Mouse (Mus musculus) midbrain, embryonic 10.5 days (tissue): ENCODE data around the gene Syk. TPM values are rescaled to one million over a fixed set of nuclear protein-coding genes. Genes with fewer than 3 reads are reported as not detected.

Experiments used
- DNase-seq: peaks from one replicate; pipeline ENCODE4 v3.0.0-alpha.2; 2017; ENCODE audit warnings: low spot score
- H3K27ac ChIP-seq: fragments of 300-500 bp; sonication (generic); replicated peaks from 2 replicates; pipeline ENCODE4 v1.5.1; 2016; ENCODE audit warnings: mild to moderate bottlenecking
- H3K27me3 ChIP-seq: fragments of 300-500 bp; sonication (generic); 2 replicates; pipeline ENCODE4 v1.6.1; 2016; ENCODE audit warnings: low read depth, mild to moderate bottlenecking; ENCODE audit not compliant: poor library complexity, severe bottlenecking
- H3K36me3 ChIP-seq: fragments of 300-500 bp; sonication (generic); 2 replicates; pipeline ENCODE4 v1.6.1; 2016; ENCODE audit warnings: mild to moderate bottlenecking, moderate library complexity
- H3K4me1 ChIP-seq: fragments of 300-500 bp; sonication (generic); 2 replicates; pipeline ENCODE4 v1.6.1; 2016
- H3K4me3 ChIP-seq: fragments of 300-500 bp; sonication (generic); 2 replicates; pipeline ENCODE4 v1.5.1; 2016; ENCODE audit warnings: mild to moderate bottlenecking, moderate library complexity
- H3K9me3 ChIP-seq: fragments of 300-500 bp; sonication (generic); replicated peaks from 2 replicates; pipeline ENCODE4 v1.6.1; 2016; ENCODE audit warnings: mild to moderate bottlenecking
- WGBS: fragments of 180-500 bp; shearing (Covaris S2); methylation state at CpG from one replicate; pipeline ENCODE4 v1.1.7; 2016; 5-methylcytosine and 5-hydroxymethylcytosine counted together
- polyA plus RNA-seq: library from polyadenylated mRNA; unstranded; fragments of >200 nt; fragmentation: Nextera tagmentation; extraction: Ambion mirVana; gene quantifications from 2 replicates; pipeline ENCODE4 v1.2.1, GENCODE M21; 2016

Gene Syk
- polyA plus RNA-seq, 1 experiment from 2014 or later, result 2.3 TPM

DNA sequence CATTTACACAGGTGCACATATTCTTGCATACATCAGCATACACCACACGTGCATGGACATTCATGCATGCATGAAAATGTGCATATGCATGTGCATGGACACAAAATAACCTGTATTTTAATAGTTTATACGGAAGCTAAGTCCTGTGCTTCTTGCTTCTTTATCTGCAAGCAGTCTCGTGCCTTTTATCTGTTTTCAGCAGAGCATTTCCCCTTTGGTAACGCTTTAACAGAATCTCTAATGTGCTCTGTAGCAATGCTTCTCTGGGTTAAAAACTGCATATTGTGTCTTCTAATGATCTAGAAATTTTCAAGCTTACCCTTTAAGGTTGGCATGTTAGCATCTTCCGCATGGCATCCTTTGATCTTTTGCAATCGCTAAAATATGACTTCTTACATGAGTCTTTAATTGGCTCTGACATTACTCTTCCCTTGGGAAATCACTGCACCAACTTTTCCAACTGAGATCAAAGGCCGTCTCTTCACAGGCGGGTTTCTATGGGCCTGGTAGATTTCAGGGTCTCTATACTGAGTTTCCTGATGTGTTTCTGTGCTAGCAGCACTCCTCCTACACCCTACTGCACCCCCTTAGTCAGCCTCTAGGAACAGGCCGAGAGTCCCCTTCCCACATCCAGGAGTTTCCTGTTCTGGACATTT, 30.0 kb upstream of the Syk start:
- Histone ChIP-seq H3K27me3 (no peaks in the 10 kb centered on the region), H3K27ac (no peak overlapping the region), H3K4me3 (no peak overlapping the region), H3K9me3 (no peaks in the 10 kb centered on the region), H3K36me3 (no peaks in the 10 kb centered on the region), H3K4me1 (0 out of 2 replicates have a peak, but pooled peaks cover 3% of the 10 kb centered on the region)
- 81% methylated on average over 9 of the region's 9 CpGs for WGBS
- no peak for DNase-seq

DNA sequence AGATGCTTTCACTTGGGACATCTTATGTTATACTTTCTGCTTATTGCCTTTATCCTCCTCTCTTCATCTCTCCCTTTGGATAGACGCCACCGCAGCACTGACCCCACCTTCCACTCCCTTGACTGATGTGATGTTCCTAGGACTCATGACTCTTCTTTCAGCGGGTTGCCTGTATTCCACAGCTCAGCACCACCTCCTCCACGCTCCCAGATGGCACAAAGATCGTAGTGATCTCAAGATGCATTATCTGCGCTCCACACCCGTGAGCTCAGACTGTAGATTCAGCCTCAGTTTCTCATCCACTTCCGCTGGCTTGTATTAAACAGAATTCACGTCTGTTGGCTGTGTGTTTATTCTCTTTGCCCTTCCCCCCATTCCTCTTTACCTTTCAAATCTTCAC, 28.3 kb upstream of the Syk start:
- Histone ChIP-seq H3K27ac (no peak overlapping the region), H3K36me3 (no peaks in the 10 kb centered on the region), H3K4me1 (0 out of 2 replicates have a peak, but pooled peaks cover 3% of the 10 kb centered on the region), H3K9me3 (no peaks in the 10 kb centered on the region), H3K27me3 (no peaks in the 10 kb centered on the region), H3K4me3 (no peak overlapping the region)
- no peak for DNase-seq
- 89% methylated on average over 9 of the region's 9 CpGs for WGBS

DNA sequence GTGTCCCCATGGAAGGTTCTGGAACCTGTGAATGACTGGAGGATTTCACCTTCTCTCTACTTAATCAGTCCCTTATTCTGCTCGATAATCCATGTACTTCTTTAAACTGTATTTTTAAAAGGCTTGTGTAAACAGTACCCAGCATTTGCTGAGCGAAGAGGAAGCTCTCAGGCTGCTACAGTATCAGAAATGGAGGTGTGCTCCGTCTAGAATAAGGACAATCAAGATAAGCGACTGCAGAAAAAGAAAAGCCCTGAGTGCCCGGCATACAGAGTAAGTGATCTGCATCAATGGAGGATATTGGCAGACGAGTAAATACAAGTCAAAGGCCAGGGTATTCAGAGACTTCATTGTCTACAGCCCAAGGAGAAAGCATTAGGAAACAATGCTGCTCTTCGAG, 25.6 kb upstream of the Syk start:
- 68% methylated on average over 7 of the region's 7 CpGs for WGBS
- DNase-seq, result no peak
- no peaks in the 10 kb centered on the region for H3K9me3 ChIP-seq
- H3K36me3 ChIP-seq, result no peaks in the 10 kb centered on the region
- H3K4me3 ChIP-seq, result no peak overlapping the region
- H3K27ac ChIP-seq, result no peak overlapping the region
- H3K4me1 ChIP-seq, result peaks cover 14% of the 10 kb centered on the region
- H3K27me3 ChIP-seq, result no peaks in the 10 kb centered on the region

DNA sequence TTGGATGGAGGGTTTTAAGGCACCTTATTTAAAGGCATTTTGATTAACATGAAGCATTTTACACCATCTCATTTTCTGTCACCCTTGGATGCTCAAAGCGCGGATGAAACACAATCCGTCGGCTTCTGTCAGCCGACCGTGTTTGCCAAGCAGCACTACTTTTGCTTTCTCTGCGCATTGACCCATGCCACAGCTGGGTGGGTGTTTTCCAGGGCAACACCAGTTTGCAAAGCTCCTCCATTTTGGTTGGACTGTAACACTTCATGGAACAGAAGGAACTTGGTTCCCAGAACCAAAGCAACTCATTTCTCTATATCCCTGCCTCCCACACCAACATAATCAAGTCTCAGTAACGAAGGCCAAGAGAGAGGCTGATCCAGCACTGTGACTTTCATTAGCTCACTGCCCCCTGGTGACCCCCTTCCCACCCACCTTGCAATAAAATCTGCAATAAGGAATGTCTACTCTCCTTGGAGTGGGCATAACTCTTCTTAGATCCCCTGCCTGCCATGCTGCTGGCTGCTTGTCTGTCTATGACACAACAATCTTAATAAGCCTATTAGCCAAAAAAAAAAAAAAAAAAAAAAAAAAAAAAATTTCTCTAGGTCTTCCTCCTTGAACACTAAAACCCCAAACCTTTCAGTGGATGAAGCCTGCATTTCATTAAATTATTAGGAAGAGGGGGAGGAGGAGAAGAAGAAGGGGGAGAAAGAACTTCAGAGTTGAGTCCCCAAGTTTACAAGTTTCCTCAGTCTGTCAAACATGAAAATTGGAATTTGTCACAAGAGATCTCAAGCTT, 21.4 kb upstream of the Syk start:
- Histone ChIP-seq H3K27me3 (no peaks in the 10 kb centered on the region), H3K36me3 (no peaks in the 10 kb centered on the region), H3K4me3 (no peak overlapping the region), H3K9me3 (no peaks in the 10 kb centered on the region), H3K4me1 (peaks cover 18% of the 10 kb centered on the region), H3K27ac (no peak overlapping the region)
- WGBS, result 91% methylated on average over 8 of the region's 8 CpGs
- DNase-seq, result no peak

DNA sequence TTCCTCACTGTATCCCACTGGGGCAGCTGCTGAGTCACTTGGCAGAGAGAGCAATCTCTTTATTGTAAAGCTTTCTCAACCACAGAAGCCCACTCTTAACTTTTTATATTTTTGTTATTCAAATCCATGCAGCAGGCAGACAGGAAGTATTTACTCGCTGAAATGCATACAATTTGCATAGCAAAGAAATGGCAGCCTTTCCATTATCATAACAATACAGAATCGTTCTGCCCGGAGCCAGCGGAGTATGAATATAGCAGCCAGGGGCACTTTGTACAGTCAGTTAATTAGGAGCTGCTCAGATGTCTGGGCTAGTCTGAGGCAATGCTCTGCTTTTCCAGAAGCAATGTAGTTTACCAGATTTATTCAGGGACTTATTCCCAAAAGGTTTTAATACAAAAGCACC, 20.8 kb upstream of the Syk start:
- no peaks in the 10 kb centered on the region for H3K9me3 ChIP-seq
- H3K4me1 ChIP-seq, result peaks cover 18% of the 10 kb centered on the region
- no peak overlapping the region for H3K4me3 ChIP-seq
- 37% methylated on average over 4 of the region's 4 CpGs for WGBS
- no peak for DNase-seq
- no peak overlapping the region for H3K27ac ChIP-seq
- no peaks in the 10 kb centered on the region for H3K27me3 ChIP-seq
- H3K36me3 ChIP-seq, result no peaks in the 10 kb centered on the region

DNA sequence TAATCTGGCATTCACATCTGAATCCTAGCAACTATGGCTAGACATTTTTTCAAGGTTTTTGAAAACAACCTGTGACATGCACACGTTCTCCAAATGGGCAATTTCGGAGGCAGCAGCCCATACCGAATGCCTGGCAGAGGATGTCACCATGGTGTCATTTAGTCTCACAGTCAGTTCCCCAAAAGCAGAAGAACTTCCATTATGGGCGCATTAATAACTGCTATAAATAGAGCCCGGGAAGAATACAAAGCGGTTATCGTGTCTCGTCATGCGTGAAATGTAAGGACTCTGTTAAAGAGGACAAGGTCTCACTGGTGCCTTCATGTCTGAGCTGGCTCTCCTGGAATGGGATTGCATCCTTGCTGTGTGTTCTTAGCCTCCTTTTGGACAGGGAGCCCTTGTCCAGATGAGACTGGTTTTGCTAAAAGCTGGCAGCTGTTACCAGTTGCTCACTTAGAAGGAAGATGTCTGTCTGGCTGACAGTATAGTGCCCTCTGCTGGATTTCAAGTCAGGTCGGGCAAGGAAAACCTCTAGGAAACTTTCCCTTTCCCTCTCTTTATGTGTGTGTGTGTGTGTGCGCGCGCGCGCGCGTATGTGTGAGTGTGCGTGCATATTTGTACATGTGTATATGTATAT, 17.8 kb upstream of the Syk start:
- H3K27me3 ChIP-seq, result no peaks in the 10 kb centered on the region

DNA sequence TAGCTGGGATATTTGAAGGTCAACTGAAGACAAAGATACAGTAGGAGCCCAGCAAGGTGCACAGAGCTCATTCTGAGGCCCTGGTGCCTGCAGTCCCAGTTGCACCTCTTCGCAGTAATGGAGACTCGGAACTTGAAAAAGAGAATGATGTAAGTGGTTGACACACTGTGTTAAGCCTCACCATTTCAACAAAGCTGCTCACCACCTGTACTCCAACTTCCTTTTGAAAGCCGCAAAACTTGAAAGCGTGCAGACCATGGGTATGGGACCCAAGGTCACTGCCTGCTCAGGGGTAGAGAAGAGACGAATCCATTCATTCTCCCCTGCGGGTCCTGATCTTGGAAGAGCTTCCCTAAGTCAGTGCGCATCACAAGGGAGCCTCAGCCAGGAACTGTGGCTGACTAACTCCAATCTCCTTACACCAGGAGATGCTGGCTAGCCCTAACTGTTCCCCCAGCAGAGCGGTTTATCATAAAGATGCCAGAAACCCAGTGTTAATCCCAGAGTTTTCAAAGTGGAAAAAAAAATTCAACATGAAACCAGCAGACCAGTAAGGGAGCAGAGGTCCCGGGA, 16.7 kb upstream of the Syk start:
- peaks cover 18% of the 10 kb centered on the region for H3K4me1 ChIP-seq
- no peaks in the 10 kb centered on the region for H3K36me3 ChIP-seq
- no peak for DNase-seq

More for the DNA sequence above, 17.8 kb upstream of the Syk start:
- Histone ChIP-seq H3K27ac (no peak overlapping the region), H3K9me3 (no peaks in the 10 kb centered on the region), H3K36me3 (no peaks in the 10 kb centered on the region), H3K4me3 (no peak overlapping the region), H3K4me1 (peaks cover 18% of the 10 kb centered on the region)
- 88% methylated on average over 18 of the region's 18 CpGs for WGBS
- DNase-seq, result no peak

GRCm38 (mm10) chr13:52566777-52567176, 16.2 kb upstream of the Syk start:
- Histone ChIP-seq H3K27ac (no peak overlapping the region), H3K9me3 (no peaks in the 10 kb centered on the region)

More for the DNA sequence above, 16.7 kb upstream of the Syk start:
- Histone ChIP-seq H3K27ac (no peak overlapping the region), H3K27me3 (no peaks in the 10 kb centered on the region), H3K9me3 (no peaks in the 10 kb centered on the region), H3K4me3 (no peak overlapping the region)
- WGBS, result 89% methylated on average over 9 of the region's 9 CpGs

DNA sequence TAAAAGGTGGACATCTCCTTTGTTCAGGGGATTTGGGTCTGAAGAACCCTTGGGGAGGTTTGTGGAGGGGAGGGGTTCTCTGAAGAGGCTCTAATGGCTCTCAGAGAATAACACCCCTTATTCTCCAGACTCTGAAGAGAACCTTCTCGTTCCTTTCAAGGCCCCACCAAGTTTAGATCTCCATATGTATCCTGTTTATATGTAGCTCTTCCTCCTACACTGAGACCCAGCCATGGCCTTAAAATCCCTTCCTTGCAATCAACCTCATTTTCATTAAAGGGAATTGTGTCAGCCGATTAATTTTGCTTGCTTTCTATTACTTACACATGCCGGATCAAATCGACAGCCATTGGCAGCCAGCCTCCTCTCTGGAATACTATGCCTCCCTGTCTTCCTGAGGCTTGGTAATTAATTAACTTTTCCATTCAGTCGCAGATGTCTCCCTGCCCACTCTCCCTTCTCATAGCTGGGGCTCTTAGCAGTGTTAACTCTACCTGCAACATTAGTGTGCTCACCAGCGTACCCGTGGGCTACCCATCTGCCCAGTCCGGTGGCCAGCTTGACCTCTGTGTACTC, 13.7 kb upstream of the Syk start:
- no peak overlapping the region for H3K4me3 ChIP-seq
- 0 out of 2 replicates have a peak, but pooled peaks cover 3% of the 10 kb centered on the region for H3K4me1 ChIP-seq
- no peaks in the 10 kb centered on the region for H3K36me3 ChIP-seq
- DNase-seq, result no peak
- H3K27me3 ChIP-seq, result no peaks in the 10 kb centered on the region
- H3K9me3 ChIP-seq, result no peaks in the 10 kb centered on the region
- no peak overlapping the region for H3K27ac ChIP-seq
- WGBS, result 86% methylated on average over 8 of the region's 8 CpGs

More at GRCm38 (mm10) chr13:52566777-52567176, 16.2 kb upstream of the Syk start:
- Histone ChIP-seq H3K27me3 (no peaks in the 10 kb centered on the region), H3K4me1 (peaks cover 13% of the 10 kb centered on the region), H3K36me3 (no peaks in the 10 kb centered on the region), H3K4me3 (no peak overlapping the region)
- 89% methylated on average over 7 of the region's 7 CpGs for WGBS
- DNase-seq, result no peak

- no peak overlapping the region for H3K4me3 ChIP-seq
- H3K9me3 ChIP-seq, result no peaks in the 10 kb centered on the region
- 94% methylated on average over 9 of the region's 9 CpGs for WGBS
These were observed 12.7 kb upstream of the Syk start for GRCm38 (mm10) chr13:52570276-52570675.

DNA sequence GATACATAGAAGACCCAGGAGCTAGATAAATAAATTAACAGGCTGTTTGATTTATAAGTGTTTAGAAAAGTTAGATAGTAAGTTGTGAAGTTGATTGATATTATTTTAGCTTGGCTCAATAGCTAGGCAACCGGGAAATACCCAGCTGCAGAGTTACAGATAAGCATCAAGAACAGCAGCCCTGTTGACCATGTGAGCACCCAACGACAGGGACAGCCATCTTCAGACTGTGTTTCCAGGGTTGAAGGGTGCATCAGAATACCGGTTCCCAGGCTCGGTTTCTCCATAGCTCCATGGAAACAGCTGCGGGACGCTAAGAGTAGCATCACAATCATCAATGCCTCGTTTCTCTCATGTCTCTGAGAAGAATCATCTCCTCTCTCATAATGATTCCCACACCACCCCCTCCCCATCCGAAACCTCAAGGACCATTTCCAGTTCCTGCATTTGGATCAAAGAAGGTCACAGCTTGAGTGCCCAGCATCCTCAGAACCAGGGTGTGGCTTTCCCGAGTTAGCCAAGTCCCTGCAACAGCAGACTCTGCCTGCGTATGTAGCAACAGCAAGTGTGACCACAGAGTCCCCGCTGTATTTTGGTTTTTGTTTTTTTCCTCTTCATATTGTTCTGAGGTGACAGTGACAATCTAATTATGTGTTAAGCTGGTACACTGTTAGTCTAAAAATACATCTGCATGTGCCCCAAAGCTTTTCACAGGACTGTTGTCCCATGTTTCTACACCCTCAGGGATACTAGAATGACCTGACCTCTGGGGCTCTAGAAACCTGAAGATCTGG, 11.2 kb upstream of the Syk start:
- Histone ChIP-seq H3K27ac (no peak overlapping the region), H3K27me3 (no peaks in the 10 kb centered on the region), H3K9me3 (no peaks in the 10 kb centered on the region), H3K4me3 (no peak overlapping the region), H3K36me3 (no peaks in the 10 kb centered on the region), H3K4me1 (0 out of 2 replicates have a peak, but pooled peaks cover 3% of the 10 kb centered on the region)
- WGBS, result 88% methylated on average over 11 of the region's 11 CpGs
- no peak for DNase-seq

More at GRCm38 (mm10) chr13:52570276-52570675, 12.7 kb upstream of the Syk start:
- no peaks in the 10 kb centered on the region for H3K27me3 ChIP-seq
- no peak overlapping the region for H3K27ac ChIP-seq
- H3K36me3 ChIP-seq, result no peaks in the 10 kb centered on the region
- H3K4me1 ChIP-seq, result 0 out of 2 replicates have a peak, but pooled peaks cover 3% of the 10 kb centered on the region
- DNase-seq, result no peak
